Mouse (Mus musculus) CD4-positive, CD25-positive, alpha-beta regulatory T cell, adult 4 months (primary cell): ENCODE data around the gene March6. TPM values are rescaled to one million over a fixed set of nuclear protein-coding genes. Genes with fewer than 3 reads are reported as not detected.

Experiments used
- ATAC-seq: one replicate; pipeline ENCODE4 v1.8.0; 2017
- polyA plus RNA-seq, 2 experiments: library from polyadenylated mRNA; unstranded; fragments of 100-300 nt; shearing (Covaris generic); gene quantifications; one replicate each; pipeline ENCODE4 v1.2.1; 2017

March6 gene
- polyA plus RNA-seq, 2 experiments from 2014 or later: 24.4 to 26.2 TPM

DNA sequence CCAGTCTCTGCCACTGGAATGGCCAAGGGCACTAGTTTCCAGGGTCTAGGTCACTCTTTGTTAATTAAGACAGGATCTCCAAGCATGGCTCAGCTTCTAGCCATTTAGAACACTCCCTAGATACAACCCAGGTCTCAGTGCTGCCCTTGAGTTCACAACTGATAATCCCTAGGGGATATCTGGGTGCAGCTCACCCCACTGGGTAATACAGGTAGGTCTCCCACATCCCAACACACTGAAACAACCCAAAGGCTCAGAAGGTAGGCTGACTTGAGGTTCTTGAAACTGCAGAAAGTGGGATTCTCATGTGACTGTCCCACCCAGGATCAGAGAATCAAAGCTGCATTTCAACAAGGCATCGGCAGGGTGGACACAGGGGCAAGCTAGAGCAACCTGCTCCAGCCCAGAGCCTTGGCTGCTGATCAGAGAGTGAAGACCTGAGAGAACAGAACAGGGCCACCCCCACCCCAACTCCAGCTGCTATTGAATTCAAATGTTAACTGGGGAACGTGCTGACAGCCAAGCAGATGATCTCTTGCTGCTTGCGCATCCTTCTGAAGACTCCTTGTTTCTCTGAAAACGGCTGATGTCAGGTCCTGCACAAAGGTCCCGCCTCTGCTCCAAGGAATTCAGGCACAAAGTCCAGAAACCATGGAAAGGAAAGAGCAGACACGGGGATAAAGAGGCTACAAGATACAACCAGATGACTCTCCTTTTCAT lies 116.5 kb downstream of the March6 start:
- no peak for ATAC-seq

GRCm38 (mm10) chr15:31413662-31414061 lies 117.2 kb downstream of the March6 start:
- ATAC-seq: no peak

DNA sequence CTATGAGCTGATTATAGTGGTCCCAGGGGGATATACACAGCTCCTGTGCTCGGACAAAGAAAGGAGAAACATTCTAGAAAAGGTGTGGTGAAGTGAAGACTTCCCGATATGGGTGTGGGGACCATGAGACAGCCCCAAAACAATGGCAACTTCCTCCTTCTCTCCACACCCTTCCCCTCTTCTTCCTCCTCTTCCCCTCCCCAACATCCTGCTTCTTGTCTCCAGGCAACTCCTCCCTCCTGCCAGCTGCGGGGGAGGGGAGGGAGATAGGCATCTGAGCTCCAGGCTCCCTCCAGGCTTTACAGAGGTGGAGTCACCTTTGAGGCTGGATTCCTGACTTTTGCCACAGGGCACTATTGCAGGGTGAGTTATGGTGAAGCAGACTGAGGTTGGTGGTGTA lies 117.9 kb downstream of the March6 start:
- no peak for ATAC-seq

- ATAC-seq: no peak
Measured at GRCm38 (mm10) chr15:31412436-31412835, 118.4 kb downstream of the March6 start.

DNA sequence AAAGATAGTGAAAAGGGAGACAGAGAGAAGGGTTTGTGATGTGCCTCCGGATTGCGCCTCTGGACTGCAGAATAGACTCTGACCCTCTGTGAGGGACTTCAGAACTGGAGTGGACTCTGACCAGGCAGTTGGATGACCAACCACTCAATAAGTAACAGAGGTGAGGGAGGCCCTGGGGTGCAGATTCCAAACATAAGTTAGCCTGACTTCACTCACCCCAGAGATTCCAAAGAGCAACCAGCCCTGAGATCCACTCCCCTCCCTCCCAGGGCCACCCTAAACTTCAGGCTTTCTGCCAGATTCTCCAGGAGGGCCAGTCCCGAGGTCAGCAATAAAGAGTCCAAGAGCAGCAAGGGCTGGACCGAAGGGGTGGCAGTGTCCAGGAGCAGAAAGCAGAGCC lies 123.4 kb downstream of the March6 start:
- ATAC-seq: no peak

- no peak for ATAC-seq
Measured at GRCm38 (mm10) chr15:31406881-31407280, 124.0 kb downstream of the March6 start.

Other genes with a start within 250 kb of the March6 start
- not detected for gene Ankrd33b, start 163.3 kb downstream of the March6 start, polyA plus RNA-seq
- 1 to 10 TPM in 1 of 2 experiments, not detected in 1; 1.0 TPM for gene Ropn1l, start 77.3 kb downstream of the March6 start, polyA plus RNA-seq
- not detected for gene Cmbl, start 34.3 kb upstream of the March6 start, polyA plus RNA-seq
- 100 to 1,000 TPM; 419 to 459 TPM for gene Cct5, start 70.8 kb upstream of the March6 start, polyA plus RNA-seq
- gene Fam173b, start 70.8 kb upstream of the March6 start, polyA plus RNA-seq: 10 to 100 TPM; 25.9 to 32.2 TPM